Mouse (Mus musculus): ENCODE measurements at regions not wholly inside any gene's neighbourhood (a gene's known extent, or its start where the extent isn't known, plus 50 kb on each side); places are given as distances from the start of the nearest gene placed in this dataset.

- DNase-seq (ENCODE audit: low spot score in 2 of 2), result no peak
These were observed 562.4 kb upstream of the Atp10a start for GRCm38 (mm10) chr7:58093523-58093922.

- no peak for DNase-seq (ENCODE audit: low spot score in 2 of 2)
These were observed 569.0 kb upstream of the Gabra5 start for GRCm38 (mm10) chr7:58078825-58079224.

GRCm38 (mm10) chr7:58032975-58033374 is 523.1 kb upstream of the Gabra5 start:
- DNase-seq (ENCODE audit: low spot score in 2 of 2), result peak in 1 of 2 experiments; percentile 18

GRCm38 (mm10) chr7:58032111-58032510 is 522.3 kb upstream of the Gabra5 start:
- peak; percentile 8 to 29 for DNase-seq (ENCODE audit: low spot score in 2 of 2)

- peak in 1 of 2 experiments; percentile 29 for DNase-seq (ENCODE audit: low spot score in 2 of 2)
These were observed 482.8 kb upstream of the Gabra5 start for GRCm38 (mm10) chr7:57992406-57993223.

- DNase-seq (ENCODE audit: low spot score in 2 of 2), result no peak
These were observed 473.3 kb upstream of the Gabra5 start for GRCm38 (mm10) chr7:57983192-57983591.

GRCm38 (mm10) chr7:57966216-57966615 is 456.4 kb upstream of the Gabra5 start:
- DNase-seq (ENCODE audit: low spot score in 2 of 2), result no peak

GRCm38 (mm10) chr7:57958871-57959270 is 449.0 kb upstream of the Gabra5 start:
- DNase-seq (ENCODE audit: low spot score in 2 of 2), result no peak
